Mouse (Mus musculus) activated CD4-positive, CD25-positive, alpha-beta regulatory T cell, adult 4 months (primary cell): ENCODE data around the gene Zfp786. TPM values are rescaled to one million over a fixed set of nuclear protein-coding genes. Genes with fewer than 3 reads are reported as not detected.

ENCODE experiments used
- ATAC-seq: one replicate; pipeline ENCODE4 v1.8.0; 2017
- polyA plus RNA-seq, 2 experiments: library from polyadenylated mRNA; unstranded; fragments of 100-300 nt; shearing (Covaris generic); gene quantifications; one replicate each; pipeline ENCODE4 v1.2.1; 2017

The Zfp786 gene
- polyA plus RNA-seq, 2 experiments from 2014 or later = not detected

GRCm38 (mm10) chr6:47819626-47820325 is 10.9 kb downstream of the Zfp786 start:
- ATAC-seq = no peak

- no peak for ATAC-seq
These were observed 11.9 kb downstream of the Zfp786 start for GRCm38 (mm10) chr6:47818721-47819120.

GRCm38 (mm10) chr6:47816151-47816550 is 14.5 kb downstream of the Zfp786 start:
- no peak for ATAC-seq

GRCm38 (mm10) chr6:47813257-47813878 is 17.3 kb downstream of the Zfp786 start, which contains the start of gene Pdia4:
Gene Pdia4 (minus strand): TSS chr6:47813430.
- peak; percentile 93 for ATAC-seq

- ATAC-seq = no peak
These were observed 18.3 kb downstream of the Zfp786 start for GRCm38 (mm10) chr6:47812271-47812915.

GRCm38 (mm10) chr6:47811324-47811723 is 19.3 kb downstream of the Zfp786 start:
- no peak for ATAC-seq

- no peak for ATAC-seq
These were observed 20.5 kb downstream of the Zfp786 start for GRCm38 (mm10) chr6:47810181-47810580.

GRCm38 (mm10) chr6:47809053-47809452 is 21.6 kb downstream of the Zfp786 start:
- ATAC-seq = no peak

- ATAC-seq = no peak
These were observed 22.1 kb downstream of the Zfp786 start for GRCm38 (mm10) chr6:47808545-47808944.

- no peak for ATAC-seq
These were observed 23.2 kb downstream of the Zfp786 start for GRCm38 (mm10) chr6:47807419-47807818.

GRCm38 (mm10) chr6:47805520-47805919 is 25.1 kb downstream of the Zfp786 start:
- ATAC-seq = no peak

GRCm38 (mm10) chr6:47799079-47799478 is 31.6 kb downstream of the Zfp786 start:
- ATAC-seq = peak; percentile 68

- ATAC-seq = no peak
These were observed 36.4 kb downstream of the Zfp786 start for GRCm38 (mm10) chr6:47794106-47794830.

- ATAC-seq = no peak
These were observed 37.4 kb downstream of the Zfp786 start for GRCm38 (mm10) chr6:47793284-47793683.

GRCm38 (mm10) chr6:47792533-47792932 is 38.1 kb downstream of the Zfp786 start:
- ATAC-seq = no peak

GRCm38 (mm10) chr6:47790745-47791144 is 39.9 kb downstream of the Zfp786 start:
- no peak for ATAC-seq

GRCm38 (mm10) chr6:47788821-47789220 is 41.8 kb downstream of the Zfp786 start:
- ATAC-seq = no peak

GRCm38 (mm10) chr6:47787941-47788736 is 42.5 kb downstream of the Zfp786 start:
- ATAC-seq = peak; percentile 81

GRCm38 (mm10) chr6:47784707-47785412 is 45.8 kb downstream of the Zfp786 start:
- no peak for ATAC-seq

- peak; percentile 35 for ATAC-seq
These were observed 49.3 kb downstream of the Zfp786 start for GRCm38 (mm10) chr6:47781091-47781968.
